Mouse (Mus musculus) spleen, adult 12 weeks (tissue): ENCODE data around the gene Rbms1.
"Not testable (repeated sequence)": the region's sequence is repeated elsewhere in the genome, so short reads cannot be mapped to it uniquely, and the experiment has no call there.

Source experiments
- DNase-seq: peaks from one replicate; pipeline ENCODE4 v3.0.0; 2022; ENCODE audit warnings: low spot score

Rbms1 gene

DNA sequence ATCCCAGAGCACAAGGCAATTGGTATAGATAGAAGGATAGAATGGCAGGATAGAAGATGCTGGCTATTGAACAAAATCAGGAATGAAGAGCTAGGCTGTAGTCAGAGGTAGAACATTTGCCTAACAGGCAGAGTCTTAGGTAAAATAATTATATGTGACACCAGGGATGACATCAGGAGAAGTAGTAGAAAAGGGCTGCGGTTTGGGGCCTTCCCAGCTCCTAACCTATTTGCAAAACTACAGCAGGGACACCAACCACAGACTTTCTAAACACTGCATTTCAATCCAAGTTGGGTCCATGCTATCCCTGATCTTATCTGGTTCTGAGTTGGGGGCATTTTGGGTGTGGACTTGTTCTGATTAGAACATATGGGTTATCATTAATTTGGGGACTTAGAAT is 118.7 kb downstream of the Rbms1 start:
- no peak for DNase-seq

DNA sequence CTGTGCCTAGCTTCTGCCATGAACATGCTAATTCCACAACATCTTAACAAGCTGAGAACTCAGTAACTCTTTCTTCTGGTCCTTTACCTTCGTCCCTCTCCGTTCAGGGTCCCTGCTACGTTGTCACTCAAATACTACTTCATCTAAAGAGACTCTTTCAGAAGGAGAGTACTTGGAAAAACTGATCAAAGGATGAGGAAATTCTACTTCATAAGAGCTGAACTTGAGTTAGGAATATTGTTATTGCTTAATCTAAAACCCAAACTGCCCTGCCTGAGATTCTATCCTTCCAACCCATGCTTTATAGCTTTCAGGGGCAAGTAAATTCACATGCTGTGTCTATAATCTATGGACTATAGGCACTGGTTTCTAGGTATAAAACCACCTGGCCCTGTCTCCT is 119.4 kb downstream of the Rbms1 start:
- DNase-seq, result no peak

GRCm38 (mm10) chr2:60842976-60843375 is 120.0 kb downstream of the Rbms1 start:
- no peak for DNase-seq

DNA sequence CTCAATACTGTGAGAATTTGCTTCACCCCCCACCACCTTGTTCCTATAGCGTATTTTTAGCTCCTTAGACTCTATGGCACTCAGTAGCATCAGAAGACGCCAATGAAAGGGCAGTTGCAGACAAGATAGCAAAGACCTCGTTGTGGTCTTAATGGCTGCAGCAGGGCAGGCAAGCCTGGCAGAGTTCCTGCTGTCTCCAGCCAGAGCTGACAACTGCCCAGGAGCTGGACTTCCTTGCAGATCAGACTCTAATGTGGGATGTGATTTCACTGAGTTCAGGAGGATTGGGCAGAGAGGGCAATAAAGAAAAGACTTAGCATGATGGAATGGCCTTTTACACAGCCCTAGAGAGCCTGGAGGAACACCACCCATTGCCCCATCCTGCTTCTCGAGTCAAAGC is 122.1 kb downstream of the Rbms1 start:
- DNase-seq, result no peak

DNA sequence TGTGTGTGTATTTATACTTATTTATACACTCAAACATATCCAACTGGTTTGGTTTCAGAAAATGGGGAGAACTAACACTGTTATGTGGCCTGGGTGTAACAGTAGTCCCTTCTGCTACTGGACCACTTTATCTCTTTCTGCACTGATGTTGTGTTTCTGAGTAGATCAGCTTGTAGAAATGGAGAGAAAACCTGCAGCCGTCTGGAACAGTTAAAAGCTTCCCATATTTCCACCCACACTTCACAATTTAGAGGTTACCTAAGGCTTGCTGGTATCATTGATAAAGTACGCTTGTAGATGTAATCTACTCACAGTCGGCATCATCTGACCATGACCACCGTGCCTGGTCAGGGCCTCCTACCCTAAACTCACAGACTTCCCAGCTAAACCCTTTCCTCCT is 123.5 kb downstream of the Rbms1 start:
- DNase-seq, result no peak

GRCm38 (mm10) chr2:60838856-60839255 is 124.1 kb downstream of the Rbms1 start:
- no peak for DNase-seq

GRCm38 (mm10) chr2:60837616-60838015 is 125.4 kb downstream of the Rbms1 start:
- DNase-seq, result no peak

DNA sequence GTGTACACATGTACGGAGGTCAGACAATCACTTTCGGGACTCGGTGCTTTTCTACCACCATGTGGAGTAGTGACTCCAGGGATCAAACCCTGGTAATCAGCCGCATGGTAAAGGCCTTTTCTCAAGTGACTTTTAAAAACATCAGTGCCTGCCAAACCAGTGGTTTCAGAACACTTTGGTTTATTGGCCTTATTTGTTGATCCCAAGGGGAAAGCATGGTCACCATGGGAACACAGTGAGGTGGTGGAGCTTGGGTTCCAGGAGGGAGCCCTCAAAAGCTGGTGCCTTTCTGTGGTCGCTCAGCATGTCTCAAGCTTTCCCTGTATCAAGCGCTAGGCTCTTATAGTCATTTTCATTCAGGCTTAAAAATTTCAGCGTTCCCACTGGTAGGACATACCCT is 126.8 kb downstream of the Rbms1 start:
- no peak for DNase-seq

GRCm38 (mm10) chr2:60834293-60834692 is 128.7 kb downstream of the Rbms1 start:
- DNase-seq, result no peak

GRCm38 (mm10) chr2:60832254-60832653 is 130.7 kb downstream of the Rbms1 start:
- no peak for DNase-seq

GRCm38 (mm10) chr2:60830464-60830863 is 132.5 kb downstream of the Rbms1 start:
- not testable (repeated sequence) for DNase-seq

DNA sequence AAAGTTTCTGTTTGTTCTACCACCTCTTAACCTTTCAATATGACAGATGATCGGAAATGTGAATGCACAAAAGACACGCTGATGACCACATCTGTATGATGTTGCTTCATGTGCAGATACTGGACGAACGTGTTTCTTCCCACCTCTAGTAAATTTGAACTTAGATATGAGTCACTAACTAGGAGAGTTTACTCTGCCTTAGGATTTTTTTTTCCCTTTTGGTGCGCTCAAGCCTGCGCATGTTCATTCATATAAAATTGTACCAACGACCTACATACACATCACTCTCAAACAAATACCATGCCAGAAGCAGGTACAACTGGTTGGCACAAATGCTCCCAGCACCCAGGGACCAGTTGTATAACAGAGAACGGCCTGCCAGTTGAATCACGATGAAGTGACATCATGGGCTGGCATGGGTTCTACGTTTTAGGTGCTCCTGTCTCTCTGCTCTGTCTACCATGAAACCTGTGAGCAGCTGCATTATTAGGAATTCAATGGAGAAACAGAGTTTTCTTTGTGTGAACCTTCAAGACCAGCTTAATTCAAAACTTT is 134.0 kb downstream of the Rbms1 start:
- no peak for DNase-seq

- no peak for DNase-seq
Measured at GRCm38 (mm10) chr2:60827152-60827428, 135.9 kb downstream of the Rbms1 start.

GRCm38 (mm10) chr2:60826406-60827151 is 136.4 kb downstream of the Rbms1 start:
- DNase-seq, result no peak

GRCm38 (mm10) chr2:60825690-60826089 is 137.3 kb downstream of the Rbms1 start:
- no peak for DNase-seq

DNA sequence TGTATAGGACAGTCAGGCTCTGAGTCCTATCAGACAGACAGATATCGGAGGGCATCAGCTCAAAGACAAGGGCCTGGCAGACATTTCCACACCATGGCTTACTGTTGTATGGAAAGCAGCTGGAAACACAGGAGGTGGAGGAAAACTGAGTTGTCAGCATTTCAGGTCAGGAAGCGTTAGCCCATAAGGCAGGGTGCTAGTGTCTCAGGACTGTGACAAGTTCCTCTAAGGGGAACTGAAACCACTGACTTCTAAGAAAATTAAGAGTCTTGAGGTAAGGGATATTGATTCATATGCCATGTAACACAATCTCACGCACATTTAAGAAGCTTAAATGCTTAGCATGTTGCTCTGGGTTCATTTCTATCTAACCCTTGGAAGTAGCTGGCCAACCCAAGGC is 141.4 kb downstream of the Rbms1 start:
- no peak for DNase-seq

DNA sequence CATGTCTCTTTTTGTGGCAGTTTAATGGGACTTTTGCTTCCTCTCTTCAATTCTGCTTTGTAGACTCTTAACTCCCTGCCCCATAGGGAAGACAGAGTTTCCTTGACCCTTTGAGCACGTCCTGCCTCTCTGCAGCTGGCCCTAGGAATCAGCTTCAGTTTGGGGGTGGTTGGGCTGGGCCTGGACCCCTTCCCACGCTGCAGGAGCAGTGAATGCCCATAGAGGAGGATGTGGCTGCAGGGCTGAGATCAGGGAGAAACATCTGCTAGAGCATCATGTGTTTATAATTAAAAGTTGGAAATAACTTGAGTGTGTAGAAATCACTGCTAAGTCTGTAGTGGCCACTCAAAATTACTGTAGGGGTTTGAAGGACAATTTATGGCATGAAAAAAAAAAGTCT is 144.4 kb downstream of the Rbms1 start:
- no peak for DNase-seq

- DNase-seq, result no peak
Measured at GRCm38 (mm10) chr2:60816307-60816706, 146.7 kb downstream of the Rbms1 start.

DNA sequence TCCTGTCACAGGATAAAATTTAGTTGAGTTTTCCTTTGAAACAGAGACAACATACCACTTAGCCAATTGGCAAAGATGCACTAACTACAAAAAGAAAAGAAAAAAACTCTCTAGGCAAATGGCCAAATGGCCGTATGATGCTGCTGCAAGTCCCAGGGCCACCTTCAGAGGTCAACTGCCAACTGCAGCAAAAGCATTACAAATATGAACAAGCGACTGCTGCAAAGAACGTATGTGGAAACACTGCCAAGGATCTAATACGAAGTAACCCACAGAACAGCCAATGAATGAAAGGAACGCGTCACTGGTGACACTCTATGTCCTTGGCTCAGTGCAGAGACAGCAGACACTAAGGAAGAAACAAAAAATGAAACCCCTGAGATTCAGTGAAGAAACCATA is 148.2 kb downstream of the Rbms1 start:
- DNase-seq, result no peak

DNA sequence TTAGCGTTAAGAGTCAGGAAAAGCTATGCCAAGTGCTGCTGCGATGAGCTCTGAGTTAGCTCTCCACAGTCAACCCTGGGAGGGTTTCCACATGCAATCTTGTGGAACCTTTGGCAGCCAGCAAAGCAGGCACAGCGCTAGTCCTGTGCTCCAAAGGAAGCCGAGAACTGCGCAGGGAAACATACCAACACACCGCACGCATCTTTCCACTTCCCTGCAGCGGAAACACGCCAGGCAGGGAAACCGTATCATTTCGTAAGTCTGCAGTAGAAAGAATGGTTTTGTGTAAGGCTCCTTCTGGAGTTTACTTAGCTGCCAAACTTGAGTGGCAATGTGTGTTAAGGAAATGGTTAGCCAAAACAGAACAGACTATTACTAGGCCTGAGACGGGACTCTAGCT is 150.0 kb downstream of the Rbms1 start:
- DNase-seq, result no peak

DNA sequence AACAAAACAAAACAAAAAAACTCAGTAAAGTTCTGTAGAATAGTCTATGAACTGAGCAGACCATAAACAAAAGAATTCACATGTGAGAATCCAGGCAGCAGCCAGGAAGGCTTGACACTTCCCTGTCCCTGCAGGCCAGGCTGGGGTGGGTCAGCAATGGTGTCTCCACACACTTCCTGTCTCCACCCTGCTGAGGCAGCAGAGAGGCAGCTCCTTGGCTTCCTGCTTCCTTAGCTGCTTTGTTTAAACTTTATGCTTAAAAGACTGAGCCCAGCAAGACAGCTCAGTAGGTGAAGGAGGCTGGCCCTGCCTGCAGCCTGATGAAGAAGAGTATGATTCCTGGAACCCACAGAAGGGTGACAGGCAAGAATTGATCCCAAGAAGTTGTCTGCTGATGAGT is 152.4 kb downstream of the Rbms1 start:
- DNase-seq, result no peak

DNA sequence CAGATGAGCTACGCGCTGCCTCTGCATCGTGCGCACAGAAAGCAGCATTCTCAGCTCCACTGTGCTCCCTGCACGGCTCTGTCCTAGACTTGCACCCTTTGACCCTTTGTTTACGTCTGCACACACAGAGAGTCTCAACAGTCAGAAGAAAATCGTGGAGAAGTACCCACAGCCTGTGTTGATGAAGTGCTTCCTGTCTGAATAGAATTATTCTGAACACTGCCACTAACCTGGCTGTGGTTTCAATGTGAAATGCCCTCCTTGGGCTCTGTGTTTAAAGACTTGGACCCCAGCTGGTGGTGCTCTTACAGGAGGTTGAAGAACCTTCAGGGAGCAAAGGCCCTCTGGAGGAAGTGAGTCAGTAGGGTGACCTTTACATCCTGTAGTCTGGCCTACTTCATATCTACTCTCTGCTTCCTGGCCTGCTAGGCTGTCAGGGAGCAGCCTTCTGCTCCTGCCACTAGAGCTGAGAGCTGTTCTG is 153.5 kb downstream of the Rbms1 start:
- no peak for DNase-seq

GRCm38 (mm10) chr2:60808822-60809221 is 154.2 kb downstream of the Rbms1 start:
- no peak for DNase-seq
